Mouse (Mus musculus) gastrocnemius, postnatal 36 days (tissue): ENCODE data around the gene Prrg2. TPM values are rescaled to one million over a fixed set of nuclear protein-coding genes. Genes with fewer than 3 reads are reported as not detected.
"Not testable (repeated sequence)": the region's sequence is repeated elsewhere in the genome, so short reads cannot be mapped to it uniquely, and the experiment has no call there.

Source experiments
- DNase-seq, 2 experiments: peaks; one replicate each; pipeline ENCODE4 v3.0.0; 2022
- intact Hi-C: fragments of 180-260 bp; cut with DNase I; formaldehyde crosslinking; loops from one replicate; pipeline ENCODE4 v1.15.1; 2025
- total RNA-seq, 2 experiments: library from RNA; stranded (reverse); gene quantifications; 2 replicates each; pipeline ENCODE4 v1.2.3; 2021

Gene Prrg2
- total RNA-seq, 2 experiments from 2014 or later = 8.0 to 8.8 TPM

DNA sequence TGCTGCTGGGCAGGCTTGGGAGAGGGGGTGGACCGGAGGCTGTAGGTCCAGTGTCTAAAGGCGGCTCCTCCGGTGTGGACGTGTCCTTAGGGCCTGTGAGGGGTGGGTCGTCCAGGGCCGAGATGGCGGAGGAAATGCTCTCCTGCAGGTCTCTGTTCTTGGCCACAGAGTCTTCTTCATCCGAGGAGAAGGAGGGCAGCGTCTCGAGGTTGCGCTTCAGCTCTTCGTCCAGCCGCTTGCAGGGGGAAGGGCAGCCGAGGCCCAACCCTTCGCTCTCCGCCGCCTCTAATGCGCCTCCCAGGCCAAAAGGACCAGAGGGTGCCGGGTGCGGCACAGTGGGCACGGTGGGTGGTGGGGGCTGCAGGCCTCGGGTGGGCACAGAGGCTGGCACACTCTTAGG is 16.7 kb downstream of the Prrg2 start:
- DNase-seq = no peak
- intact Hi-C loops = no loop called here

DNA sequence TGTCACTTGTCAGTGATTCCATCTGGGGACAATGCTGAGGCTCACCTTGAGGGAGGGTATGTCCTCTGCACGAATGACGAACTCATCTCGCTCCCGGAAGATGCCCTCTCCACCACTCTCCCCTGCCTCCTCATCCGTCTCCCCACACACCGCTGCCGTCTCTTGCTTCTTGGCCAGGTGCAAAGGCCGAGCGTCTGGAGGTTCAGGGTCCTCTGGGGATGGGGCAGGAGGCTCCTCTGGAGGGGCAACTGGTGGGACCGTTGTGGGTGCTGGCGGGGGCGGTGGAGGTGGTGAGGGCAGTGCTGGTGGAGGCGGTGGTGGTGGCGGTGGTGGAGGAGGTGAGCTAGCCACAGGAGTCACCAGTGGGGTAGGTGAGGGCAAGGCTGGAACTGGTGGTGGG is 19.2 kb downstream of the Prrg2 start:
- intact Hi-C loops = no loop called here
- DNase-seq = no peak

DNA sequence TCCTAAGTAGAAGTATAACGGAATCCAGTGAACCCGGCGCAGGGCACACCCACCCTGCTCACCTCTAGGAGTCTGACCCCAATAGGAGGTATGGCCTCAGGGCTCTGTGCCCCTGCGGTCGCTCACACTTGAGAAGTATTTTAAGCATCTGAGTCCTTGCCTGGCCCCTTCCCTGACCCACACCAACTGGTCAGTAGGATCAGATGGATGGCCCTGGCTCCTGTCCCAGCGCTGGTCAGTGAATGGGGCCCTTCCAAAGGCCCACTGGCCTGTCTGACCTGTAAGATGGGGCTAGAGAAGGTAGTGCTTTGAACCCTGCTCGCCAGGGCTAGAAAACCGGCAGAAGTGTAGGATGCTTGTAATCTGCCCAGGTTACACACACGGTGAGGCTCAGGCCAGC is 21.6 kb downstream of the Prrg2 start:
- peak; percentile 54 to 58 for DNase-seq
- intact Hi-C loops = no loop called here

DNA sequence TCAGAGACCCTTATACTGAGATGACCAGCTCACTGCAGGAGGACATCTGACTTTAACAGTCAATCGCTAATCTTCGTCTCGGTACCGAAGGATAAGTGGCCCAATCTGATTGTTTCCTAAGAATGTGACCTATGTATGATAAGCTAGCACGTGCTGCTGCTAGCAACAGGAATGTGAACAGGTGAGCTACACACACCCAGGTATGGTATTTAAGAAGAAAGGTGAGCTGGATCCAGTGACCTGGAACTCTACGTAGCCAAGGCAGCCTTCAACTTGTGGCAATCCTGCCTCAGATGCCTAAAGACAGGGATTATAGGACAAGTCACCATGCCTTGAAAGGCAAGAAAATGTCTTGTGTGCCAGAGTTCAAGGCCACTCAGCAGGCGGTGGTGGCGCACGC is 24.1 kb downstream of the Prrg2 start:
- no peak for DNase-seq
- intact Hi-C loops = no loop called here

DNA sequence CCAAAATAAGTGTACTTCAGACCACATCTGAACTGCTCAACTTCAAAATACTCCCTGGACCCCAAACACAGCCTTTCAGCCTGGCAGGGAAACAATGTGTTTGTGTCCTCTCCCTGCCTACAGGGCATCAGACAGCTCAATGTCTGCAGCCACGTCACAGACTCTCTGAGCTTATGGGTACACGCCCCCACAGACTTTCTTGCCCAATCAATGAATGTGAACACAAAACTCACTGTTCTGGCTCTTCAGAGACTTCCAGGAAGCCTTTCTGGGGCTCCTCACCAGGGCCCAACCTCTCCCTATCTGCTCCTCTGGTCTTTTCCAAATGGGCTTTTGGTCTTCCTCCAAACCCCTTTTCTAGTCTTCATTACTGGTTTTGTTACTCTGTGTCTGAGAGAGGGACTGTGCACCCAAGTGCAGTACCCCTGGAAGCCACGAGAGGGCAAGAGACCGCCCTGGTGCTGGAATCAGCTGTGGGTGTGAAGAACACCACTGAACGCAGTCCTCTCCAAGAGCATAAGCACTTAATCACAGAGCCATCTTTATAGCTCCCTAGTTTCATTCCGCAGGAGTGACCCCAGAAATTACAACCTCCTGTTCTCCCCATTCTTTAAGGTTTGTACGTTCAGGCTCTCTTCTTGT is 24.6 kb downstream of the Prrg2 start:
- no peak for DNase-seq
- intact Hi-C loops = no loop called here

DNA sequence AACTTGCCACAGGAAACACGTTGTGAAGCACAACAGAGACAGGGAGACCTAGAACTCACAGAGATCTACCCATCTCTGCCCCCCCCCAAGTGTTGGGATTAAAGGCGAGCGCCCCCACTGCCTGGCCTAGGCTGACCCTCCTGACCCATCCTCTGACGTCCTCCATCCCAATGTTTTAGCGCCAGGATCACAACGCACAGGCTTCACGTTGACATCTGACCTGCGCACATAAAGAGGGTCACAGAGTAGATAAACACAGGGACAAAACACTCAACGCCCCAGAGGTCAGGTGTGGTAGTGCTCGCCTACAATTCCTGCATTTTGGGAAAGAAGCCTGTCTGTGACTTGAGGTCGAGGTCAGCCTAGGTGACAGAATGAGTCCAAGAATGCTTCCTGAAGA is 25.8 kb downstream of the Prrg2 start:
- no peak for DNase-seq
- intact Hi-C loops = no loop called here

DNA sequence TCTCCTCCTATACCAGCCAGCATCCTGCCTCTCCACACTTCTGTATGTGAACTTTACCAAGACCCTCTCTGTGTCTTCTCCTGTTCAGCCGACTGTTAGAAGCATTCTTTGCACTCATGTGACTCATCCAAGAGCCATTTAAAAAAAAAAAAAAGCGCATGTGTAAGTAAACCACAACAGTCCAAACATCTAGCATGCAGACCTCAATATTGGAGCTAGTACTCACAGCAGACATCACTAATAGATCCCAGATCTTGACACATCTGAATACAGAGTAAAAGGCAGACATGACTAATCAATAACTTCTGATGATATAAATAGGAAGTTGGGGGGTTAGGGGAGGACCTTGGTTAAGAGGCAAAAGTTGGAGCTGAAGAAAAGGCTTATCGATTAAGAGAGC is 26.8 kb downstream of the Prrg2 start:
- intact Hi-C loops = no loop called here
- no peak for DNase-seq

DNA sequence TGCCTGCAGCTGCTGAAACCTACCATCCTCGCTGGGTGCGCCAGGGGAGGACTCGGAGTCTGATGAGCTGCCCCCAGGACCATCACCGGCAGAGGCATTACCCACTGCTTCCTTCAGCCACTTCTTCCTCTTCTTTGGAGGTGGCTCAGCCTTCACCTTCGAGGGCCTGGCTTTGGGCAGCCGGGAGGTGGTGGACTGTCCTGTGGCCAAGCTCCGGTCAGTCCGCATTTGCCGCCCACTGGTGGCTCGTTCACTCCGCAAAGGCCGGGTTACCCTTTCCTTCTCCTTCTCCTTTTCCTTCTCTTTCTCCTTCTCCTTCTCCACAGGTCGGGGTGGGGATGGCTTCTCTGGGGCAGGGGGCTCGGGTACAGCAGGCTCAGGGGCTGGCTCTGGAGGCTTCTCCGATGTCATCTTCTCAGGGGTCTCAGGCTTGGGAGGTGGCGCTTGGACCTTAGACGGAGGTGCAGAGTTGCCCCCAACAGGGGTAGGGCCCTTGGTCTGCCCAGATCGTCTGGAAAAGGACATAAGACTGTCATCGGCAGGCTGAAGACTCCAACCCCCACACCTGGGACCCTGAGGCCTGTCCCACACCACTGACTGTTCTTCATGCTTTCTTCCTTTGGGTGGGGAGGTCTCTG is 28.6 kb downstream of the Prrg2 start:
- no peak for DNase-seq
- intact Hi-C loops = no loop called here

DNA sequence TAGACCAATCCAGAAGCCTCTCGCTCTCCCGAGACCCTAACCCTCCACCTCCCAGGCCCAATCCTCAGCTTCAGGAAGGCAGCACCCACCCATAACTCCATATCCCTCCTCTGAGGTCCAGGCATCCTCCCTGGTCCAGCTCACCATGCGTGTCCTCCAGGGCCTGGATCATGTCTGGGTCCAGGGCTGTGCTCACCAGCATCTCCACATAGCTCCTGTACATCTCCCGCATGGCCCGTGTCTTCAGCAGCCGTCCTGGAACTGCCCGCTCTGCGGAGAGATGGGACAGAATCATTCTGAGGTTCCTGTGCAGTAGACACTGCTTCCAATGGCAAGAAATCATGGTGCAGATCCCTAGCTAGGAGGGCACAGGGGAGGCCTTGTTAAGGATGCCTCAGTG is 31.6 kb downstream of the Prrg2 start:
- intact Hi-C loops = no loop called here

DNA sequence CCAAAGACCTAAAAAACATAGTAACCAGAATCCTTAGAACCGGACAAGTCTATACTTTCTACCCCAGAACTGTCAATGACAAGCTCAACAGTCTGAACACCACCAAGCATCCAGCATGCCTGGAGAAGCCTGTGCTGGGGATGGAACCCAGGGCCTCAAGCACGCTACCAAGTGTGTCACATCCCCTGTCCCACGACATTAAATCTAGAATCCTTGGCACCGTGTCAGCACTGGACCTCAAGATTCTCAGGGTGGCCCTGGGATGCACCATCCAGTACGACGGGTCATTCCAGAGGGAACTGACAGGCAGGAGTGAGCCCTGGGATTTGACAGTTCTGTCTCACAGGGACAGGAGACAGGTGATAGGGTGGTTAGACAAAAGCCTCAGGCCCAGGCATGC is 32.5 kb downstream of the Prrg2 start:
- intact Hi-C loops = no loop called here
- no peak for DNase-seq

More for the DNA sequence above, 31.6 kb downstream of the Prrg2 start:
- no peak for DNase-seq

DNA sequence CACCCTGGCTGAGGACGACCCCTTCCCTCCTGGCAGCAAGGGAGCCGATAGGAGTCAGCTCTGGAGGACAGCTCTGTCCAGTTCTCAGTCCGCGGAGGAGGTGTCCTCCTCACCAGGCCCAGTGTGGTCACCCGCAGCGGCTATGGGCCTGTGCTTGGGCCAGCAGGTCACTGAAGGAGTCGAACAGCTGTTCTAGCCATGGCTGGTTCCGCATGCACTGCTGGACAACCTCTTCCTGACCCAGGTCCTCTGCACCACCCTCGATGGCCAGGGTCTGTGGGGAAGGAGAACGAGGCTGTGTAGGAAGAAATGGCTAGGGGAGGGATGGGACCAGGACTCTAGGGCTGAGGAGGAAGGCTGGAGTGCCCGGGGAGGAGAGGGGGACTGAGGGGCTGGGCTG is 34.1 kb downstream of the Prrg2 start:
- no peak for DNase-seq
- intact Hi-C loops = no loop called here

DNA sequence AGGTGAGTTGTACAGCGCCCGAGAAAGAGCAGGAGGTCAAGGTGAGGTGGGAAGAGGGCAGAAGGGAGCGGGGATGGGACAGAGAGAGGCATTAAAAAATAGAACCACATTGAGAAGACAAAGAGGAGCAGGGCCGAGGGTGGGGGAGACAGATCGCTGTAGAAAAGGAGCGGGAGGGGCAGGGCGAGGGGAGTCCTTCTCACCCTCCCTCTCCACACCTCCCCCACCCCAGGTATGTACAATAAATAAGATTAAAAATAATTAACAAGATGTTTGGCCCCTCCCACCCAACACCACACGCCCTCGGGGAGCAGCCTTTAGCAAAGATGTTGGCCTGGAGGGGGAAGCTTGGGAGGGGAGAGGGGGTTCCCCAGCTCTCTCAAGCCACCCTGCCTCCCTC is 34.7 kb downstream of the Prrg2 start:
- no peak for DNase-seq
- intact Hi-C loops = no loop called here

DNA sequence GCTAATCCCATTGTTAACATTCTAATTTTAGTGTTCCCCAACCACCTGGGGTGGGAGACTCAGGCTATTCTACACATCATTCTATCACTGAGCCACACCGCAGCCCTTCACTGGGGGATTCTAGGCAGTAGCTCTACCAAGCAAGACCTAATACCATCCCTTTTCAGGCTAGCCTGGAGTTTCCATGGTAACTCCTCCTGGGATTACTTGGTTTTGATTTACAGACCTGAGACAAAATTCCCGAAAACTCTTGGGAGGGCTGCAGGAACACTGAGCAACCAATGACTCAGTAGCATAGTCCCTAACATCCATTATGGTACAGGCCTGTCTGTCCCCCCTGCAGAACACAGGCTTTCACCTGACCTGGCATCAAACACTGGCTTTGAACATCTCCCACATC is 36.2 kb downstream of the Prrg2 start:
- no peak for DNase-seq
- intact Hi-C loops = no loop called here

DNA sequence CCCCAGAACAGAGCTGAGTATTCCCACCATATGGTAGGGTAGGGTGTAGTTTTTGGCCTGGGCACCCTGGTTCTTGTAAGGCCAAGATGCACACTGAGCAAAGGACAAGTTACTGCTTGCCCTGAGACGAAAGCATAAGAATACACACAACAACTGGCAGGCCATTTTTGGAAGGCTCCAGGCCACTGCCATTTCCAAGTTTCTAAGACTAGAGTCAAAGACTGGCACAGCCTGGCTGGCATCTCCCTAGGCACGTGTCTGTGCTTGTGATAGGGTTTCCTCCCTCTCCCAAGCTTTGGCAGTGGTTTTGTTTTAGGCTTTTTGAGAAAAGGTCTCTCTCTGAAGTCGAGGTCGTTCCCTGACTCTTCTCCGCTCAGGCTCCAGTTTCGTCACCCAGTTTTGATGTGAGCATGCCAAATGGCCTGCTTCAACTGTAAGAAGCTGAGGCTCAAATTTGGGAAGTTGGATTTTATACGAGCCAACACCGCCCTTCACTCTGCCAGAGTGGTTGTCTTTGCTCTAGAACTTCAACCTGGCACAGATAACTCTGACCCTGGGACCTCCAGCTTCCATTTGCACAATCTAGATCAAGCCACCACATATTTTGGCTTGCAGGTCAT is 36.8 kb downstream of the Prrg2 start:
- intact Hi-C loops = no loop called here
- no peak for DNase-seq

DNA sequence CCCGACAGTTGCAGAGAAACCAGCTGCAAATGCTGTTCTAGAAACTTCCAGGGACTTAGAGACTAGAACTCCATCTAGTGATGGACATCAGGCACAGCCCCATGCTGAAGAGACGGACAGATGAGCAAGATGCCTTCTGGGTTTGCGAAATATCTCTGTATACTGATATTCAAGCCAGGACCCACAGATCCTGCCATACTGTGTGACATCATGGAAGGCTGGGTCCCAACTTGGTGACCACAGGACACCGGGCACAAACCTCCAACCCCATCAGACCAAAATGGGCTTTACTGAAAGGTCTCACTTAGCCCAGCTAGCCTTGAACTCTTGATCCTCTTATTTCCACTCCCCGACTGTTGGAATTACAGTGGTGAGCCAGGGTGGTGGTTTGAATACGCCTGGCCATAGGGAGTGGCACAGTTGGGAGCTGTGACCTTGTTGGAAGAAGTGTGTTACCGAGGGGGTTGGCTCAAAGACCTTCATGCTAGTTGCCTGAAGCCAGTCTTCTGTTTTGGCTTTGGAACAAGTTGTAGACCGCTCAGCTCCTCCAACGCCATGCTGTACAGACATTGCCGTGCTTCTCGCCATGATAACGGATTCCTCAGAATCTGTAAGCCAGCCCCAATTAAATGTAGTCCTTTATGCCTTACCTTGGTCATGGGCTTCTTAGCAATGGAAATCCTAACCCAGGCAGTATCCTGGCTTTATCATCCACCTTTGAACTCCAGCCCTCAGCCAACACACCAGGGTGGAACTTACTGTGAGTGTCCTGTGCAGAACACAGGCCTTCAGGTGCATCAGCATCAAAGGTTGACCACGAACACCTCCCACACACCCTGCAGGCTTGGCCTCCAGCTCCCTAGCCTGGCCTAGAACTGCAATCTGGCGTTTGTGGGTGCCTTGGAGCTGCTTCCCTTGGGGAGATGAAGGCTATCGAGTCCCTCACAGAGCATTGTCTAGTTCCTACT is 37.9 kb downstream of the Prrg2 start:
- no peak for DNase-seq
- intact Hi-C loops = no loop called here

DNA sequence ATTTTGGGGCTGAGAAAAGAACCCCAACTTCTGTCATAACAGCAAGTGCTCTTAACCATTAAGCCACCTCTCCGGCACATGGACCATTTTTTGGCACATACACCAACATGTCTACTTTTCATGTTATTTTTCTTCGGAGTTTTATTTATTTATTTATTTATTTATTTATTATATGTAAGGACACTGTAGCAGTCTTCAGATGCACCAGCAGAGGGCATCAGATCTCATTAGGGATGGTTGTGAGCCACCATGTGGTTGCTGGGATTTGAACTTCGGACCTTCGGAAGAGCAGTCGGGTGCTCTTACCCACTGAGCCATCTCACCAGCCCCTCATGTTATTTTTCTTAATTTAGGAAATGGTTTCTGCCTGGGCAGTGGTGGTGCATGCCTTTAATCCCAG is 38.8 kb downstream of the Prrg2 start:
- DNase-seq, intact Hi-C loops: not testable (repeated sequence)

DNA sequence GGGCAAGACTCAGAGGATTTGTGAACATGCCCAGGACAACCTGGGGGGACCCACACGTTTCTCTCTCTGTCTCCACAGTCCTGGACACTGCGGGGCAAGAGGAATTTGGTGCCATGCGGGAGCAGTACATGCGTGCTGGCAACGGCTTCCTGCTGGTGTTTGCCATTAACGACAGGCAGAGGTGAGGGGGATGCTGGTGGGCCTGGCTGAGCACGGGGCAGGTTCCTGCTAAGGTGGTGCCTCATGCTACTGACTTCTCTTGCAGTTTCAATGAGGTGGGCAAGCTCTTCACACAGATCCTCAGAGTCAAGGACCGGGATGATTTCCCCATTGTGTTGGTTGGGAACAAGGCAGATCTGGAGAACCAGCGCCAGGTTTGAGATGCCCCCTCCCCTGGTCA is 42.3 kb downstream of the Prrg2 start:
- no peak for DNase-seq
- intact Hi-C loops = no loop called here

DNA sequence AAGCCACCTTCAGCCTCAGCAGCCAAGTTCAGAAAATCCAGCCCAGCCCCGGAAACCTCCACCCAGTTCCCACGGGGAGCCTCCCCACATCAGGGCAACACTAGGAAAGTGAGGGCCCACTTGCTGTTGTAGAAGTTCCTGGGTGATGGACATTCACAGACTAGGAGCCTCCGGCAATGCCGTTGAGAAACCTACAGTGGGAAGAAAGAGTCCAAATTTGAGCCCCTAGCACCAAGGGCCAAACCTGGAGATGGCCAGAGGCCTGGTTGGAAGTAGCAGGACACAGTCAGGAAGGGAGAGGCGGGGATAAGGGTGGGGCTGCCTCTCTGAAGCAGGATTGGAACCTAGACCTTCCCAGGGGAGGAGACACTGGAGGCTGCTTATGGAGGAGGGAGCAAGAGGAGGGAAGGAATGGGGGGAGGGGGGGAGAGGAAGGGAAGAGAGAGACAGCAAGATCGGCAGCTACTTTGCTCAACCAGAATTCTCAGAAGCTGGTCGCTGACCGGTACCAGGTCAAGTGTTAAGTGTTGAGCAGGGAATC is 43.4 kb downstream of the Prrg2 start:
- intact Hi-C loops = loop anchor here (2.0 kb wide), 1 partner anchor 34 kb away; the partner anchor contains the start of gene Prr12

DNA sequence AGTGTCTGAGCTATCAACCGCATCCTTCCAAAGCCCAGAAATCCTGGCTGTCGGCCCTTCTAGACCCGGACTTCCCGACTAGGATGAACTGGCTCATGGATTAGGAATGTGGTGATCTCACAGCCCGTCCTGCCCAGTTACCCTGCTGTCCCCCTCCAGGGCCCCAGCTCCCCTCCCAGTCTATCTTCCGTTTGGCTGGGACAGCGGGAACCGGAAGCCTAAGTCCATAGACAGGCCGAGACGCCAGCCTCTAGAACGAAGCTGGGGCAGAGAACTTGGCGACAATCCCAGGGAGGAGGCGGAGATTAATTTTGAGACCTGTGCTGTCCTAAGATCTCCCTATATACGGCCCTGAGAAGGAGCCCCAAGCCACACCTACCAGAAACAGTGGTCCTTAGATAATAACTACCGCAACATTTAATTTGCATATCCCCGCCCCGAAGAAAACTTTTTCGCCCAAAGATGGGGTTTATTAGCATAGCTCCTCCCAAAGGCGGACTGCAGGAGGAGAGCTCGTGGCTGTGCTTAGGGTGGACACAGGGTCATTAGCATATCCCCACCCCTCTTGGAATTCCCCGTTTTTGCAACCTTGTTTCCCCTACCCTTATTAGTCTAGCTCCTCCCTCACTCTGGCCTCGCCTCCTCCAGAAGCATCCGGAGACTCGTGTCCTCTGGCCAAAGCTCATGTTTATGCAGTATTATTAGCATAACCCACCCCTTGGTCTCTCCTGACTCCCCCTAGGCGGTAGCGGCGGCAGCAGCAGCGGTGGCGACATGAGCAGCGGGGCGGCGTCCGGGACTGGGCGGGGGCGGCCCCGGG is 45.0 kb downstream of the Prrg2 start, which contains the start of gene Rras:
Rras (plus strand) TSS at position 720 of the 820 bp plus-strand sequence.
- peak; percentile 82 to 91 for DNase-seq
- intact Hi-C loops = loop anchor here (2.0 kb wide), 1 partner anchor 35 kb away; the partner anchor contains the start of gene Prr12

More for the DNA sequence above, 43.4 kb downstream of the Prrg2 start:
- peak; percentile 72 to 74 for DNase-seq

DNA sequence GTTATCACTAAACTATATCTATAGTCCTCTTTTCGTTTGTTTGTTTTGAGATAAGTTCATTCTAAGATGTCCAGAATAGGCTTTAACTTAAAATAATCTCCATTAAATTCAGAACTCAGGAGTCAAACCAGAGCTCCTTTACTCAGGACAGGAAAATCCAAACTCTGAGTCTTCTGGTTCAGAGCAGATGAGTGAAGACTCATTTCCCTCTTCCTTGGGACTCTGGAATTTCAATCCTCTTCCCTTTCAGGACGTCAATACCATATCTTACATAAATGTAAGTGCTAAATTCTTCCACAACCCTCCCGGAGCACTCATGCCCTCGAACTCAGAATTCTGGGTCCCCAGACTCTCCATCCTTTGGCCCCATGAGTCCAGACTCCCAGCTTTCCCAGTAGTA is 45.7 kb downstream of the Prrg2 start:
- DNase-seq = no peak

More for the DNA sequence above, 45.7 kb downstream of the Prrg2 start:
- intact Hi-C loops = no loop called here
